Mouse (Mus musculus): ENCODE results near the gene Rnf114. TPM values are rescaled to one million over a fixed set of nuclear protein-coding genes. Genes with fewer than 3 reads are reported as not detected.

Gene Rnf114
- polyA plus RNA-seq, 1 experiment, result 124 TPM

GRCm38 (mm10) chr2:167565682-167566081 is 73.2 kb downstream of the Rnf114 start:
- no peak for DNase-seq (ENCODE audit: low read depth)

Other genes with a start within 250 kb of the Rnf114 start
- gene B4galt5, start 143.5 kb upstream of the Rnf114 start, polyA plus RNA-seq (2012; rRNA removed), result 10.3 and 18.3 TPM in 2 replicates
- gene Slc9a8, start 70.9 kb upstream of the Rnf114 start, polyA plus RNA-seq (2012; rRNA removed), result 39.1 and 44.4 TPM in 2 replicates
- 22.7 and 23.7 TPM in 2 replicates for gene Spata2, start 242 bp downstream of the Rnf114 start, polyA plus RNA-seq (2012; rRNA removed)
- gene Snai1, start 45.5 kb downstream of the Rnf114 start, polyA plus RNA-seq (2012; rRNA removed), result 10.0 and 14.1 TPM in 2 replicates
- 109 and 126 TPM in 2 replicates for gene Ube2v1, start 139.4 kb downstream of the Rnf114 start, polyA plus RNA-seq (2012; rRNA removed)
- 11.4 TPM in 1 of 2 replicates, not detected in the other for gene Gm20431, start 168.9 kb downstream of the Rnf114 start, polyA plus RNA-seq (2012; rRNA removed)
- gene Cebpb, start 196.3 kb downstream of the Rnf114 start, polyA plus RNA-seq (2012; rRNA removed), result 162 and 211 TPM in 2 replicates
- 210 and 219 TPM in 2 replicates for gene Tmem189, start 197.2 kb downstream of the Rnf114 start, polyA plus RNA-seq (2012; rRNA removed)

All from gonadal fat pad, adult 2 months (tissue).